Mouse (Mus musculus): Measurements from ENCODE around the gene Igsf21.

The Igsf21 gene

DNA sequence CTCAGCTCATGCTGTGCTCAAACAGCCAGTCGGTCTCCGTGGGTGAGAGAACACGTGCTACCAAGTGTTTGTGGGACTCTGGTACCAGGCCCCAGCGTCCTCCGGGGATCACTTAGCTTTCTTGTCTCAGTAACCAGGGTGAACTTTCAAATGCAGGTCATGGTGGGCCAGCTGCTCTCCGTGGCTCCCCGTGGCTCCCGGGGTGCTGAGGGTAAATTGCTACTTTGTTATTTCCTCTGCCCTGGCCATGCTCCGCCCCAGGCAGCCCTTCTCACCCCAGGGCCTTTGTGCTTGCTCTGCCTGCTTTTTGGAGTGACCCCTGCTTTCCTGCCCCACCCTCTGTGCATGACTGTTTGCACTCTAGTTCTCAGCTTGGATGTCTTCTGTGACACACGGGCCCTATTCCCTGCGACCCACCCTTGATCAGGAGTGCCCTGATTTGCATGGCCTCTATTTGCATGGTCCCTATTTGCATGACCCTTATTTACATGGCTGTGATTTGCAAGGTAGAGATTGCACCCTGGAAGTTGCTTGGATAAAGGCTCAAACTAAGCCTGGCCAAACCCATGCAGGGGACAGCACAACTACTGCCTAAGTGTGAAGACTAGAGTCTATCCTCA is 143.9 kb downstream of the Igsf21 start:
- DNase-seq (ENCODE audit: low spot score in 2 of 2), result no peak

- DNase-seq (ENCODE audit: low spot score in 2 of 2), result no peak
Observed at GRCm38 (mm10) chr4:140101106-140101505, 145.5 kb downstream of the Igsf21 start.

DNA sequence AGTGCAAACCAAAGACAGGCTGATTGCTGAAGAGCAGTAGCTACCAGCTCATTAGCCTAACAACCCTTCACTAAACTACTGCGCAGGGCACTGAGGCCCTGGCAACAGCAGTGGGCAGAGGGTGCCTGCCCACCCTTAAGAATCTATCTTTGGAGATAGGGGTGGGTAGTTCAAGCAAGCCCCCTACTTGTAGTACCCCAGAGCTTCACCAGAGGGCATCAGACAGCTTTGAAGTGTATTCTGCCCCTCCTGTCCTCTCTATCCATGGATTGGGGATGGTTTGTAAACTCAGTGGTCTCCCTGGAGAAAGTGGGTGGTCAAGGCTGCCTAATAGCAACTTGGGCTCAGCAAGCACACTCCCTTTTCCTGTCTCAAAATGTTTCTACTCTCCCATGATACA is 146.4 kb downstream of the Igsf21 start:
- DNase-seq (ENCODE audit: low spot score in 2 of 2), result peak in 1 of 2 experiments; percentile 61

GRCm38 (mm10) chr4:140096283-140096682 is 150.3 kb downstream of the Igsf21 start:
- no peak for DNase-seq (ENCODE audit: low spot score in 2 of 2)

GRCm38 (mm10) chr4:140094835-140095234 is 151.7 kb downstream of the Igsf21 start:
- no peak for DNase-seq (ENCODE audit: low spot score in 2 of 2)

DNA sequence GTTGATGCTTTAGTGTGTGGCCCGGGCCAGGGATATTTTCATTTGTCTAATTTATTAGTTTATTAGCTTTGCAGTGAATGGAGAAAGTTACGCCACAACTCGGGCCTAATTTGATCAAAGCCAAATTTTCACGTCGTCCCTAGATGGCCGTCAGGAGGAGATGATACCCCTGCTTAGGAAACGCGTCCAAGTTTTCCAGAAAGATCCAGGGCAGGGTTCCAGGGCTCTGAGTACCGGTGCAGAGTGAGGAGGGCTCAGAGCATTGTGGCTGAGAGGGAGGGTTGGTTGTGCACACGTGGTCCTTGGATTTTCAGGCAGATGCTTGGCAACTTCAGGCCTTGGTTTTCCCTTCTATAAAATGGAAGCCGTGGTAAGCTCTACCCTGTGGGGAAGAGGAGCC is 154.2 kb downstream of the Igsf21 start:
- DNase-seq (ENCODE audit: low spot score in 2 of 2), result no peak

DNA sequence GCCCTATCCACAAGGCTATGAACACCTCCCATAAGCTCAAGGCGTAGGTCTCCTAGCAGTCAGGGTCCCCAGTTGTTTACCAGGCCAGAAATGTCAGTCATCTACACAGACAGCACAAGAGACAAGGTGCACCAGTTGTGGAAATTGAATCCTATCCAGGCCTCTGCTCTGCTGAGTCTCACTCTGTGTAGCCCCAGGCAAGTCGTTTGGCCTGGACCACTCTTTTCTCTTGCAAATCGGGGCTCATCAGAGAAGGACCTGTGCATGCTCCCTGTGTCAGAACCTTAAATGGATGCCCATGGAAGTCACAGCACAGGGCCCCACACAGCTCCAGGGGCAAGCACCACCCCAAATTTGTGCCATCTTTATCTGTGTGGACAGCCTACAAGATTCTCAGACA is 154.9 kb downstream of the Igsf21 start:
- no peak for DNase-seq (ENCODE audit: low spot score in 2 of 2)

DNA sequence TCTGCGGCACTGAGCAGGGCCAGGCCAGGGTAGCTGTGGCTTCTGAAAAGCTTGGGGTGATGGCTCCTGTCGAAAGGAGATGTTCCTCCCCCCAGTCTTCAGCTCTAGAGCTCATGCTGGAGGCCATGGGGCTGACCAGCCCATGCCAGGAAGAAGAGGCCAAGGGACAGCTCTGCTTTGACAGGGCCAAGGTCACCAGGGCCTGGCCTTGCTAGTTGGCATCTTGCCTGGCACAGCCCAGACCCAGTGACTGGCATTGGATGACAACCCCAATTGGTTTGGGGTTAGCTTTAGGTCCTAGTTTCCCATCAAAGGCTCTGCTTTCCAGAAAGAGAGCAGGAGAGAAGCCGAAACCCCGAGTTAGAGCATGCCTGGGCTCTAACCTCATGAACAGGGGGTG is 156.9 kb downstream of the Igsf21 start:
- no peak for DNase-seq (ENCODE audit: low spot score in 2 of 2)

DNA sequence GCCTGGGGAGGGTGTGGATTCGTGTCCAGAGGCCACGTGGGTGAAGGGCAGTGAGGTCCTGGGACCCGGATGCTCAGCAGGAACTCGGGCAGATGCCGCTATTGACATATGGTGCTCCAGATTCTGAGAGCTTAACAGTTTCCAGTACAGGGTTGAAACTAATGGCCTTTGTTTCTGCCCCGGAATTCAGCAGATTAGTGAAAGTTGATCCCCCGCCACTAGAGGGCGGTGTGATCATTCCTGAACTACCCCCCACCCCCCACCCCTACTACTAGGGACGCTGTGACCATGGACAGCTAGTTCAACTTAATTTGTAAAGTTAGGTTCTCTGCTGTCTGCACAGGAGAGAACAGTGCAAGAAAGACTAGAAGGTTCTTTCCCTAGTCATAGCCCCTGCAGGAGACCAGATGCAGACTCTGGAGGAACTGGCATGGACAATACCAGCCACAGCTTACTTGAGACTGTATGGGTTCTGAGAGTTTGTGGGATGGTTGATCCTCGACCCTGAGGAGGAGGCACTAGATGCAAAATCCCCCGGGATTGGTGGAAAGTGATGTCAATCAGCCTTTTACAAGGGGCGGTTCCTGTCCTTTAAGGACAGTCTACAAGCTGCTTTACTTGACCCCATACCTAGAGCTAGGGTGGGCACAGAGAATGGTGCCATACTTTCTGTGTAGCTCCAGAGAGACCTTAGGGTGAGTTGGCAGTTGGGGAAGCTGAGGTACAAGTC is 157.7 kb downstream of the Igsf21 start:
- DNase-seq (ENCODE audit: low spot score in 2 of 2), result no peak

- no peak for DNase-seq (ENCODE audit: low spot score in 2 of 2)
Observed at GRCm38 (mm10) chr4:140086192-140086591, 160.4 kb downstream of the Igsf21 start.

GRCm38 (mm10) chr4:140084521-140085011 is 162.0 kb downstream of the Igsf21 start:
- no peak for DNase-seq (ENCODE audit: low spot score in 2 of 2)

DNA sequence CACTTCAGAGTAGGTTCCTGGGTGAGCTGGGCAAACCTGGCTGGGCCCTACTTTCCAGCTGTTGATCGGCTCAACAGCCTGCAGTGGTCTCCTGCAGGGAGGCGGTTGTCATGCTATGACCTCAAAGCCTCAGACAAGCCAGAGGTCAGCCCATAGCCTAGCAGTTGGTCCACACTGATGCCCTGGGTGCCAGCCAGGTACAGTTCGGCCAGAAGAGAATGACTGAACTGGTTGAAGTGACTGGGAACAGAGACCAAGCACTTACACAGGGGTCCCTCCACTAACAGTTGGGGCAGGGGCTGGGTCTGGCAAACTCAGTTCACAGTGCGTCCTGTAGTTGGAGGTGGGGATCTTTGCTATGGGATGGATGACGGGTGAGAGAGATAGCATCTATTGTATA is 162.5 kb downstream of the Igsf21 start:
- no peak for DNase-seq (ENCODE audit: low spot score in 2 of 2)

DNA sequence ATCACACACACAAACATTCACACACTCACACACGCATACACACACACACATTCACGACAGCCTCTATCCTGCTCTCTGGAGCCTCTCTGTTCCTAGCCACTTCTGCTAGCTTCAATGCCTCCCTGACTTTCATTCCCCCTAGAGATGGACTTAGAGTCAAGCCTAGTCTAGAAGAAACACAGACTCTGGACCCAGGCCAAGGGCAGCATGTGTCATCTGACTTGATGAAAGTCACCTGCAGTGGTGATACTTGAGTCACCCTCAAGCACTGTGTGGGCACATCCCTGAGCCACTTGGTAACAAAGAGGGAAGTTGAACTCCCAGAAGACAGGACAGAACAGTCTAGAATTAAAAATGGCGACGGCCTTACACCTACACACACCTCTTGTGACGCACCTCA is 168.2 kb downstream of the Igsf21 start:
- no peak for DNase-seq (ENCODE audit: low spot score in 2 of 2)

DNA sequence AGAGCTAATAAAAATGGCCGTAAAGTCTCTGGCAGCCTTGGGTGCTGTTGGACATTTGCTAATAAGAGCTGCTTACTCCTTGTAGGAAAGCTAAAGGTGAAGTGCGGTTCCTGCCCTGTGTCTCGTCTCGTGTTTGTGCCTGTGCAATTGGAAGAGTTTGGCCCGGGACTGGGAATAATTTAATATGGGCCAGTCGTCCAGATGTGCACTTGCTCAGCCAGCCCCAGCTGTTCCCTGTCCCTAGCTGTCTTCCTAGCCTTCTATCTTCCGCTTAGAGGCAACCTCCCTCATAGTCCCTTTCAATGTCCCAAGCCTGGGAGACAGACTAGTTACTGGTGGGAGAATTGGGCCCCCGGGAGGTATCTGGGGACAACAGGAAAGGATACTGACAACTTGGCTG is 169.0 kb downstream of the Igsf21 start:
- DNase-seq (ENCODE audit: low spot score in 2 of 2), result no peak

DNA sequence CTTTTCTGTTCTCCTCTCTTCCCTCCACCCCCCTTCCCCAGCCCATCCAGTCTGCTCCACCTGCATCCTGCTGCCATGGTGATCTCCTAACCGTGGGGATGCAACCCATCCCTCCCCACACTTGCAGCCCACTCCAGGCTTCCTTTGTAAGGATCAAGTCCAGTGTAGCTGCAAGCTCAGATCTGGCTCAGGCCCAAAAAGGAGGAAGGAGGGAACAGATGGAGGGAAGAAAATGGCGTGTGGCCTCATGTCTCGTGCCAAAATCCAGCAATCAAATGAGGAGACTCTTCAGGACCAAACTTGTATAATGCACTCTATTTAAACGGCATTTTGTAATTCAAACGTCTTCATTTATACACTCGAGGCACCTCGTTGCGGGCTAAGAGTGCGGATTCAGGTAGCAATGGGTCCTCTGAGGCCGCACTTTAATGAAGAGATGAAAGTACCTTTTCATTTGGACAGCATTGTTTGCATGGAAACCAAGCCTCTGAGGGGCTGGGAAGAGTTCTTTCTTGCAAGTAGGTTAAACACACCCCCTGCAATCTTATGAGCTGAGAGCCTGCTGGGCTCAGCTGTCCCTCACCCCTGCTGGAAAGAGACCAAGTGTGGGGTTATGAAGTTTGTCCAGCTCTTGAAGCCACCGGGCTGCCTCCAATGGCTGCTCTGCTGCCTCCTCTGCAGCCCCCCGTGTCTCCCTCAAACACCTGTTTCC is 169.6 kb downstream of the Igsf21 start:
- peak in 1 of 2 experiments; percentile 72 for DNase-seq (ENCODE audit: low spot score in 2 of 2)

DNA sequence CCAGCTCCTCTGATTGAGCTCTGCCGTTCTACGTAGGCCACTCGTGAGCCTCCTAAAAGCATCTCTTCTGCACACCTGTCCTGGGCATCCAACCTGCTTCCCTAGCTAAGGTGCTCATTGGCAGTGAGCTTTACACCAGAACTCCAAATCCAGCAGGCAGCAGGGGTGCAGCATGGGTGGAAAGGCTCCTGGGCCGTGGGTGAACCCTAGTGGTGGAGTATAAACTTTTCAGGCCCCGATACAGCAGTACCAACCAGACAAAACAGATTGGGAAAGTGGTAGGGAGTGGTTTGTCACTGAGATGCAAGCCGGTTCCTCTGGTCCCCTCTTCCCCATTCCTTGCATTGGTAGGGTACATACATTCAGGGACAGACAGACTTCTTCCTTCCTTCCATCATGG is 170.2 kb downstream of the Igsf21 start:
- DNase-seq (ENCODE audit: low spot score in 2 of 2), result no peak

DNA sequence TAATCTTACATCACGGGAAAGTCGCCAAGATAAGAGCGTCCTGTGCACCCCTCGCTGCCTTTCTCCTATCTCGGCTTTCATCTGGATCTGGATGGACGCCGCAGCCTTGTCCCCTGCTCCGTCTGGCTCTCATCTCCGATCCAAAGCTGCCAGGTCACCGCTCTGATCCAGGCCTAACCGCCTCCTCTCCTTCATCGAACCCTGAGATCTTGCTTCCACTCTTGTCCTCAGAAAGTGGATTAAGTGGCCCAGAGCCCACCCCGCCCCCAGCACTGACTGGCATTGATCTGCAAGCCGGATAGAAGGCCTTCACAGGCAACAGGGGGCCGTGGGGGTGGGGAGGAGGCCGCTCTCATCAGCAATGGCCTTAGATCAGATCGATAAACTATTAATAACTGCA is 175.5 kb downstream of the Igsf21 start:
- no peak for DNase-seq (ENCODE audit: low spot score in 2 of 2)

DNA sequence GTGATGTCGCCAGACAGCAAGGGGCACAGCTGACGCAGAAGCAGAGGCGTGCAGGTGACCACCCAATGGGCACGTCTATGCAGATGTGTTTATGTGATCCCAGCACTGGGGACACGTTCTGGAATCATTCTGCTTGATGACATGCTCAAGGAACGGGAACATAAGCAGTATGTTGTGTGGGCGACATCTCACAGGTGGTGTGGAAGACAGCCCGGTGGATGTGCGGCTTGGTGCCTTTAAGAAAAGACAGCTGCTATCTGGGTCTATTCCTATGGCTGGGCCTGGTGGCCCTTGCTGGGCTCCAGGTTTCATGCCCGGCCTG is 176.3 kb downstream of the Igsf21 start:
- DNase-seq (ENCODE audit: low spot score in 2 of 2), result no peak

DNA sequence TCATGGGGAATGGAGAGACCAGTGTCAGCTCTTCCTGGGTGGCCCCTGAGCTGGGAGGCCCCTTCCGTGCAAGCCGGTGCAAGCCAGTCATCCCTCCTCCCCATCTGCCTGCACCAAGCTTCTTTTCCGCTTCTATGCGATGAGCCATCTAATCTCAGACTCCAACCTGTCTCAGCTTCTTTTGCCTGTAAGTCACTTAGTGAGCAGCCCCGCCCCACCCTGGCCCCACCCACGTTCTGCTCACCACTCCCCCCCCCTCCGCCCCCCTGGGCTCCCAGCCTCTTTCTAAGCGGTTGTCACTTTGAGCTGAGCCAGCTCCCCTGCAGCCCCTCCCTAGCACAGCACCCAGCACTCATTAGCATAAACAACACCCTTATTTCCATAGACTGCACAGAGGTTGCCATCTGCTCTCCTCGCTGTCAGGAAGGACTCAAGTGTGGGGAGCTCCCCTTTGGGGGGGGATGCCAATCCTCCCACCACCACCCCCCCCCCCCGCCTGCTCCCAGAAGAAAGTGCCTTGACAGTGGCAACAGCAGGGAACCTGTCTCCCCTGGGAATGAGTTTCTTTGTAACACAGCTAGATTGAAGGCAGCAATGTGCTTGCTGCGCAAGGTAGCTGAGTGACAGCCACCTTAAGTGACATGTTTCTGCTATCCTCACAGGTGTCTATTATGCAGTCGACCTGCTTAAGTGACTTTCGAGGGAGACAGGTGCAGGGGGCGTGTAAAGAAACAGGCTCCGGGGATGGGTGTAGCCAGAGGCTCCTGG is 176.8 kb downstream of the Igsf21 start:
- no peak for DNase-seq (ENCODE audit: low spot score in 2 of 2)

GRCm38 (mm10) chr4:140068468-140068867 is 178.1 kb downstream of the Igsf21 start:
- DNase-seq (ENCODE audit: low spot score in 2 of 2), result no peak

GRCm38 (mm10) chr4:140066011-140066410 is 180.6 kb downstream of the Igsf21 start:
- DNase-seq (ENCODE audit: low spot score in 2 of 2), result no peak

DNA sequence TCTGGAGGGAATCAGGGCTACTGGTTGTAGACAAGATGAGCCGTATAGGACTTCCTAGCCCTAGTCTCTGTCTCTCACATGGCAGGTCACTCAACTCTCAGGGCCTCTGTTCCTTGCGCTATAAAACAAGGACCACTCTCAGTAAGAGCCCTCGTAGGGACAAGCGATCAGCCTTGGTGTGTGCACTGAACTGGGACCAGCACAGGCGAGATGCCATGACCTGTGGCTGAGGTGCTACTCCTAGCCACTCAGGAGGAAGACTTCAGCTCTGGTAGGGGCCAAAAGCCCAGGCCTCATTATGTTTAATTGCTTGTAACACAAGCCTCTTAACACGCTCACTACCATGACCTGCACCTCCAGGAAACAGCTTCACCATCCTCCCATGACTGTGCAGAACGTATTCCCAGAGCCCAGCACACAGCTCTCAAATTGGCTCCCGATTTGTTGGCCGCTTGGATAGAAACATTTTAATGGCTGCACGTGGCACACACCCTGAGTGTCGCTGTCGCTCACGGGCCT is 183.4 kb downstream of the Igsf21 start:
- DNase-seq (ENCODE audit: low spot score in 2 of 2), result no peak
